Mouse (Mus musculus) ES-Bruce4 (cell line): ENCODE measurements around the gene Zfp282.

Source experiments
- CTCF ChIP-seq: IDR thresholded peaks from one replicate; pipeline ENCODE4 v1.8.1; 2011; ENCODE audit warnings: low read depth, low read length
- EP300 ChIP-seq: IDR thresholded peaks from 2 replicates; pipeline ENCODE4 v1.6.1; 2011; ENCODE audit warnings: low read depth, low read length; ENCODE audit not compliant: insufficient read depth
- POLR2A ChIP-seq: IDR thresholded peaks from one replicate; pipeline ENCODE4 v1.8.1; 2011; ENCODE audit warnings: low read length; ENCODE audit not compliant: insufficient read depth

DNA sequence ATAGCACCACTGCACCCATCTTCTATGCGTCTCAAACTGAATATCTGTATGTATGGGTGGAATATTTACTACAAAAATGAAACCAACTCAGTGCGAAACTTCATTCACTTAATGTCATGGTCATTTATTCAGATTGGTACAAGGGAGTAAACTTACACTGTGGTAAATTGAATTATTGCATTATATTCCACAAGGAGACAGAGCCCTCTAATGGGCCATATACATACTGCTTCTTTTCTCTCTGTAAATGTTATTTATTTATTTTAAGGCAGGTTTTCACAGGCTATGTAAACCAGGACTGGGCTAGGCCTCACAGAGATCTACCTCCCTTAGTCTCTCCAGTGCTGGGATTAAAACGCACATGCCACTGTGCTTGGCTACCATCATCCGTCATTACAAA, 49.5 kb upstream of the Zfp282 start:
- TF ChIP-seq CTCF = no peak
- TF ChIP-seq POLR2A = no peak
- no peak for TF ChIP-seq EP300
